Mouse (Mus musculus): Measurements from ENCODE around the gene Nos1ap.
A peak's percentile ranks its signal among the peaks of the same experiment; 100 is the strongest.

Nos1ap gene

DNA sequence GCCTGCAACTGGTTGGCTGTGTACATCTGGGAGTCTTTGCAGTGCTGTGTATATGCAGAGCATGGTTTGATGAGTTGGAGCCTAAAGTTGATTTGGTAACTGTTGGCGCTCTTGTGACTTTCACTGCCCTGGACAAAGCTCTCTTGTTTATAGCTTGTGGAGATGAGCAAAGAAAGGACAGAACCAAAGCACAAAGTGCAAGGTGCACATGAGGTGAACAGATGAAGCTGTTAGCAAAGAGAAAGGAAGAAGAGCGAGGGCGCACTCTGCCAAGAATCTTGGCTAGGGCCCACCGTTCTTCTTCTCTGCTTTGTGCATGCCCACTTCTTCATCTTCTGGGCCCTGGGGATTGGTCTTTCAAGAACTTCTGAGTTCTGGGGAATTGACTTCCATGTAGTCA is 245.8 kb downstream of the Nos1ap start:
- DNase-seq, result no peak

DNA sequence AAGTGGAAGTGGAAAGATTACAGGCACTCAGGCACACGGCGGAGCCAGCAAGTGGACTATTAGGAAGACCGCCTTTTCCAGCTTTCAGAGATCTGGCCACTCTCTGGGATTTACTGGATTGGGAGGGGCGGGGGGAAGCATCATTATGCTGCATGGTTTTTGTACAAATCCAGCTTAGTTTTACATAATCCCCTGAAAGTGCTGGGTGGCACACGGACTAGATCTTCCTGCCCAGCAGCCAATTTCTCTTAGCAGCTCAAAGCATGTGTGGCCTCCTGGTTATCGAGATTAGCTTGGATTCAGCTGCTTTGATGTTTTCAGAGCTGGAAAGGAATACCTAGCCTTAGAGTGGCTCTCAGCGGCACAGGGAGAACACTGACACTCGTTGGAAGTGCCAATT is 246.6 kb downstream of the Nos1ap start:
- DNase-seq, result no peak

DNA sequence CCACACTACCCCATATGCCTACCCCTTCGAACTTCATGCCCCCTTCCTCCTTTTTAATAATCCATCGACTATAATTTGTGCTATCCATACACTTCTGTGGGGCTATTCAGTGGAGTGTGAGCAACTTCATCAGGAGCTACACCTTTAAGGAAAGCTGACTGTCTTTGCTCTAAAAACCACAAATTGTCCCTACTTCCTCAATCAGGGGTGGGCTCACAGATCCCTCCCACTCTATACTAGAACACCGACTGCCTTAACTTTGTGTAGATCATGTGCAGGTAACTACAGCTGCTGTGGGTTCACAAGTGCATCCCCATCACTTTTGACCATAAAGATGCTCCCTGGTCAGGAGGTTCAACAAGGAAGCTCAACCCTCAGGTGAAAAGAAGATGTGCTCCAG is 249.7 kb downstream of the Nos1ap start:
- DNase-seq, result no peak

DNA sequence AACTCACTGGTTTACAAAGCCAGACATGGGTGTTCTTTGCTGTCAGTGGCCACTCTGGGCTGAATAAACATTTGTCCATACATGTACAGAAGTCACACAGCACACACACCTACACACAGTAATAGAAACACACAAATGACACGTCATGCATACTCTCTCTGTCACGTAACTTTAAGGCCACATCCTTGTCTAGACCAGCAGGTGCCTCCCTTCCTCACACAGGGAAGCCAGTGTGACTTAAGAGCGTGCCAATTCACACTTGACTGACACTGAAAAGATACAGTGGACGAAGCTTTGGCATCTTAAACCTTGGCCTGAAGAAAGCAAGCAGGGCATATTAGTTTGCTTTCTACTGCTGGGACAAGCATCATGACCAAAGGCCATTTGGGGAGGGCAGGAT is 256.9 kb downstream of the Nos1ap start:
- DNase-seq, result no peak

DNA sequence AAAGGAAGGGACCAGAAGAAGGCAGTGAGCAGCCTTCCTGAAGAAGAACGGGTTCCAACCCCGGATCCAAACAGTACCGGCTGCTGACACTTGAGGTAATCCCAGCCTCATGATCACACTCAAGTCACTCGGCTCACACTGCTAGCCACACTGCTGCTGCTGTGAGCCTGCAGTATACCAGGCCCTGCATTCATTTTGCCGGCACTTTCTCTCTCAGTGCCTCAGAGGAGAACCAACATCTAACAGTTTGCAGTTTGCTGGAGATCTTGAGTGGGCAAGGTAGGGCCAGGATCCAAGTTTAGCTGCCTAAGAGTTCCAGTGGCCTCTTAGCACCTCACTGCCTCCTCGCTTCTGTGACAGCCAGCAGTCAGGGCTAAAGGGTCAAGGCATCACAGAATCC is 257.7 kb downstream of the Nos1ap start:
- peak; percentile 19 for DNase-seq

DNA sequence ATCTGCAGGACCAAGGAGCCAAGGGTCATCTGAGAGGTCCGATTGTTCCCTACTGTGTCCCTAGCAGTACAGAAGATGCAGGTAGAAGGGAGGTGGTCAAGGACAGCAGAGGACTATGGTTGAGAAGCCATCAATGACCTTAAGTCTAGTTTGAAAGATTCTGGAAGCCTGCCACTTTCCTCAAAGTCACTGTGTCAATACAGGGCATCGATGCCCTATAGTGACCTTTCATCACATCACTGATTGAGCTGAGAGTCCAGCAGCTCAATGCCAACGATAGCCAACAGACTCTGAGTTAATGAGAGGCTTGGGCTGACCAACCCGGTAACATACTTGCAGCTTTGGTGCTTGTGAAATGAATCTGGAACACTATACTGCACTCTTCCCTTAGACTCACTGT is 264.4 kb downstream of the Nos1ap start:
- DNase-seq, result no peak

DNA sequence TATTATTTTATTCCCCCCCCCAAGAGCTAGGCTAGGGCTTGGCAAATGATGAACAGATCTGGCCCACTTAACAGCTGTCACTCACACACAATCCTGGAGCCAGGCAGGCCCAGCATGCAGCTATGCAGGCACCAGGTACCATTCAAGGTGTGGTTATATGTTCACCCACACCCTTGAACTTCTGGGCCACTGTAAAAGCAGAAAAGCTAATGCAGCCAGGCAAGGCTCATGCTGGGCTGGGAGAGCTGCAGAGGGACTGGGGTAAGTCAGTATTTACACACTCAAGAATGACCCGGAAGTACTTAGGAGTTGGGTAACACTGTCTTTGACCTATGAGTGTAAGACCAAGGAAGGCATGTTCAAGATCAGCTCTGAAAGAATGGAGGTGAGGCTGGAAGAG is 265.3 kb downstream of the Nos1ap start:
- no peak for DNase-seq

DNA sequence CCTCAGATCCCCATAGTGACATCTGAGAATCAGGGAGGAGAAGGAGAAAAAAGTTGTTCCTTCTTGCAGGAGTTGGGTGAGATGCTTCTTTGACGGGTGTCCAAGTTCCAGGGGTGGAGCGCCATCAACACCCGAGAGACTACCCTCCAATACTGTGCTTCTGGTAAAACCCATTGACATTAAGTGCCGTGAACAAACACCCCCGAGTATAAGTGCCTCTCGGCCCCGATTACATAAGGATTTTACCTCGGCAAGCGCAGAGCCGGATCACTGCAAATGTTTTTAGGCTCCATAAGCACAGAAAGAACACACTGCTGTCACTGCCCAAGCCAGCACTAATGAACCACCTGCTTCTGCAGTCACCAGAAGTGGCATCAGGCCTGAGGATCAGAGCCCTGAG is 266.7 kb downstream of the Nos1ap start:
- no peak for DNase-seq

DNA sequence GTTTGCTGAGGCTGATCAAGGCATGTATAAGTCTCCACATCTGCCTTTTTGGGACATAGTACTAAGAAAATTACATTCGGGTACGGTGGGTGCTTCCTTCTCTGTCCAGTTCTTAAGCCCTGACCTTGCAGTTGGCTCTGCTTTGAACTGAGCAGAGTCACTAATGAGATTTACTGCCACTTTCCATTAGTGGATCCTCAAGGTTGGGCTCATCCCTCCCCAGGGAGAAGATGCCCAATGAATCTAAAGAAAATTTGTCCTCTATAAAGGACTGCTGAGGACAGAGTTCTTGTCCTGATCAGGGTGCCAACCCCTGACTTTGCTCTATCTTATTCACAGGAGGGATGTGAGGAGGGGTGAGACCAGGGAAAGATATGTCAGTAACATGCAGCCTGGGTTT is 267.6 kb downstream of the Nos1ap start:
- DNase-seq, result no peak

DNA sequence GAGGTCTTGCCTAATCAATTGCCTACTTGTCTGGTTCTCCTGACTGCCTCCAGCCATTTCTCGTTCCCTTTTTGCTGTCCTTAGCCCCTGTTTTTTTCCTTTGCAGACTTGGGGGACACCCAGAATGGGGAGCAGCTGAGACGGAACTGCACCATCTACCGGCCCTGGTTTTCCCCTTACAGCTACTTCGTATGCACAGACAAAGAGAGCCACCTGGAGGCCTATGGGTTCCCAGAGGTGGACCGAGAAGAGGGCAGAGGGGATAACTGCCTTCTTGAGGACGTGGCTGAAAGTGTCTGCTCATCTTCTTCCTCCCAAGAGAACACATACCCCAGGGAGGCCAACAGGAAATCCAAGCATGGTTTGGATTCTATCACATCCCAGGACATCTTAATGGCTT is 278.2 kb downstream of the Nos1ap start:
- no peak for DNase-seq

DNA sequence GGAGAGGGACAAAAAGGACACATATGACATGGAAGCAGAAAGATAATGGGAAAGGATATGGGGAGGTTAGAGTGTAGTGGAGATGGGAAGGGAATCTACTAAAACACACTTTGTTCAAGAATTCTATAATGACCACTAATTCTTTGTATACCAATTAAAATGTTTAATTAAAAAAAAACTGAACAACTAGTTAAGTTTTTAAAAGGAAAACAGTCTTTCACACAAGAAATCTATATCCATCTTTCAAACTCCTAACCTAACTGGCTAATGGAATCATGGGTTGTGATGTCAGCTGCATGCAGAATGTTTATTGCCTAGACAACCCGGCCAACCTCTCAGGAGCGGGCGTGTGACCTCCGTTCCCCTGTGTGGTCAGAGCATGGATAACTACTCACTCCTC is 281.2 kb downstream of the Nos1ap start, which contains the start of gene Spata46:
Gene Spata46 (plus strand): TSS at position 301 of the 400 bp plus-strand sequence.
- DNase-seq, result no peak

DNA sequence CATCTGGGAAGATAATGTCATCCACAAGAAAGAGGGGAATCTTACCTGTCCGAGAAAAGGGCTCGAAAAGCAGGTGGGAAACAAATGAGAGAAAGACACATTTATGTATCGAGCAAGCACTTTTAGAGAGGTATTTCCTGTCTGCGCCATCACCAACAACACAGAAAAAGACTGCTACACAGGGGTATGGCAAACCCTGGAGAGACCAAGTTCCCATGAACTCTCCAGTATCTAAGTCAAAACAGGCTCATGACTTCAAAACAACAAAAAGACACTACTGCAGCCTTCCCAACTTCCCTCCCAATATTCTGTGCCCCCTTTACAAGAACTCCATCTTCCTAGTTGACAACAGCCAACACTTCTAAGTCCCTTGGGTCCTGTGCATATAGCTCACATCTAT is 283.4 kb downstream of the Nos1ap start, which contains the start of gene Gm7694:
Gene Gm7694 (minus strand): TSS at position 101 of the 400 bp plus-strand sequence.
- no peak for DNase-seq

DNA sequence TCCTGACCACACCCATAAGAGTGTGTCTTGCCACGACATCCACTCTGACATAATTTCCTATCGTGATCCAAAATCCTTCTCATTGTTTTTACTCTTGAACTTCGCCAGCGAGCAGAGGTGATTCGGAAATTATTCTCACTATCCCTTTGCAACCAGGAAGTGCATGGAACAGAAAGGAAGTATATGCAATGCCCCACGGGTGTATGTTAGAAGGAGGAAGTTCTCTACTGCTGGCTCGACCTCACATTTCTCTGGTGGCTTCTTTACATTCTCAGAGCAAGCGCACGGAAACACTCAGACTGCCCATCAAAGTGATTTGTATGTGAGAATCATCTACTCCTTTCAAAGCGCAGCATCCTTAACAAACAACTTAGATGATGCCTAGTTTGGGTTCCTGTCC is 284.7 kb downstream of the Nos1ap start:
- DNase-seq, result no peak

DNA sequence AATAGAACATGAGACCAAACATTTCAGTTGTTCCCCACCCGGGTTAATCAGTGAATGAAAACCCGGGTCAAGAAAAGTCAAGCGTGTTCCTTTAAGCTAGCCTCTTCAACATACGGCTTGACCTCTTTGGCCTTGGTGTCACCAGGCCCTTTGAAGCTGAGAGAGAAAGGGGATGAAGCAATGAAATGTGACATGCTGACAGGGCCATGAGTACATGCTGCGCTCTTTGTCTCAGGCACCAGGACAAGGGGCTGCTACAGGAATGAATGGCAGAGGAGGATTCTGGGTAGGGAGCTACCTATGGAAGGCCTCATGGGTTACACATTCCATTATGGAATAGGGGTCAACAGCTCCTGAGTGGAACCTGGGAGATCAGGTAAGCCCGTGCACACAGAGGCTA is 286.6 kb downstream of the Nos1ap start:
- no peak for DNase-seq

DNA sequence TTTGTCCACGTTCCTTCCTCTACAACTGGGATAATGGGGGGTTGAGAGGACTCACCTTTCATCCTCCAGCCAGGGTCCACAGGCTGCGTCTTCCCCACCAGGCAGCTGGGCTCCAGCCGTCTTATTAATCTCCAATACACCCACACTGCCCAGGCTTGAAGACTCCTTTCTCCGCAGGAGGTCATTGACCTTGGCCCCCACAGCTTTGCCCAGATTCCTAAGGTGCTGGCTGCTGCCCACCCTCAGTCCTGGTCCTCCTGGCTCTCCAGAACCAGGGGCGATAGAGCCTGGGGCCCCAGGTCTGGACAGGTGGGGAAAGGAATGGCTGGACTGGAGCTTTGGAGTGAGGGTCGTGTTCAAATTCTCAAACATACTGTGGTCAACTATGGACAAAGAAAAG is 287.2 kb downstream of the Nos1ap start:
- DNase-seq, result no peak

DNA sequence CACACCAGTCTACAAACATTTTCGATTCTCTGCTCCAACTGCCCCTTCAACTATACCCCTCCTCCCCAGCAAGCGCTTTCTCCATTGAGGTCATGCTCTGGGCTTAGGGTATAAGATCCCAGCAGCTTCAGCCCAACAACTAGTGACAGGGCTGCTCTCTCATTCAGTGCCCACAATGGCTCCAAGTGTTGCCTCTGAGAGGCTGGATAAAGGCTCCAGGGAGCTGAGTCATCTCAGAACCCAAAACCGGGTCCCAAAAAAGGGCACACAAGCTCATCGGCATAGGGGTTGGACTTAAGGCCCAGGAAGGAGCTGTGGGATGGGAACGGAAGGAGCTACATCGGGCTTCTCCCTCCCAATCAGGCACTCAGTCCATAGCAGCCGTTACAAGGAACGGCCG is 288.0 kb downstream of the Nos1ap start:
- DNase-seq, result no peak

DNA sequence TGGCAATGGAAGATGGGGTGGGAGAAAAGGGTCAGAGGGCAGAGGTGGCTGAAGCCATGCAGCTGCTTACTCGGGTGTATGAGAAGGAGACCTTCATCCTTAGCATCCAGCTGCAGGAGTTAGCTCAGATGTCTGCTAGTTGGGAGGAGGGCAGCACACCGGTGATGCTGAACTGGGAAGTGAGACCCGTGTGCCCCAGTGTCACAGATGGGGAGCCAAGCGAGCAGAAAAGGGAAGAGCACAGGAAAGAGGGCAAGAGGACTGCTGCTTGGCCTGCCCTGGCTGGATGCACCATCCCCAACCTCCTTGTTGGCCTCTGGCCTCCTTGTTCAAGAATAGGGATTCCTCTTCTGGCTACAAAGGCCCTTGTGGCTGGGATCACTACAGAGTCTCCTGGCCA is 290.2 kb downstream of the Nos1ap start:
- no peak for DNase-seq

DNA sequence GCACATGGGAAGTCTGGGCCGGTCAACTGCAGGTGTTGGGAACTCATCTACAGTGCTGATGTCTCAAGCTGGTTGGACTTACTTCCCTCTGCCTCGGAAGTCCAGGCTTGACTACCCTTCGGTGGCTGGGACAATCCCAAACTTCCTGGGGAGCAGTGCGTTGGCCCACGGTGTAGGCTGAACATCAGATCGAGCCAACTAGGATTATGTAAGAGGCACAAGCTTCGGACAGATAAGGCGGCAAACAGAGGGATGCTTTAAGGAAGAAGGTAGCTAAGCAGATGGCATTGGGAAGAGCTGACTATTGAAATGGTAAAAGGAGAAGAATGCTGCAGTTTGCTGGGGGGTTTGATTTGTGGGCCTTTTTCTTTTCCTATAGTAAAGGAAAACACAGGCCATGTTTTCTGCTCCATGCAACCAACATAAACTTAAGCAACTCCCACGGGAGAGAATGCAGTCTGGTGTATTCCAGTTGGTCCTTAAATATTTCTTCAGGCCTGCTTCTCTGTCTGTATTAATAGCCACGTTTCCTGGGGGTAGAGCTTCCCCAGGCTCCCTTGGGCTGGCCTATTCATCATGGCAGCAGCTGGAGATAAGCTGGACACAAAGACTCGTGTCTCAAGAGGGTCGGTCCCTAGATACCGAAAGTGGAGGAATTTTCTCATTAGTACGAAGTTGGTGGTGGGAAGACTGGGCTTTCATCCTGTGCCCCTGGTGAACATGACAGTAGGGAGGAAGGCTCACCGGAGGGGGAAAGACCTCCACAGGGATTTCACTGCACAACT is 294.7 kb downstream of the Nos1ap start:
- DNase-seq, result peak; percentile 54

DNA sequence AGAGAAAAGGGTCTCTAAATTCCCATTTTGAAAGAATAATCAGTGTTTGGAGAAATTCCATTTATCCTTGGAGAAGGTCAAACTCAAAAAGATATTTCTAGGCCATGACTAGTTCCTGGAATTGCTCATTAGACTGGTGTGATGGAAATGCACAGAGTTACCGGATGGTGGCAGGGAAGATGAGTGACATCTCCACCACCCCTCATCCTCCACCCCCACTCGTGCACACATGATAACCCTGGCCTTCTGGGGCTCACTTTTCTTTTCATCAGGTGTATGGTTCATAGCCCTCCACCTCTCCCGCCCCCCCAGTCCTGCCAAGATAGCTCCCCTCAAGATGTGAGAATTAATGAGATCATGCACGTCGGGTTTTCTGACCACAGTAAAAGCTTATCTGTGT is 296.4 kb downstream of the Nos1ap start:
- no peak for DNase-seq

DNA sequence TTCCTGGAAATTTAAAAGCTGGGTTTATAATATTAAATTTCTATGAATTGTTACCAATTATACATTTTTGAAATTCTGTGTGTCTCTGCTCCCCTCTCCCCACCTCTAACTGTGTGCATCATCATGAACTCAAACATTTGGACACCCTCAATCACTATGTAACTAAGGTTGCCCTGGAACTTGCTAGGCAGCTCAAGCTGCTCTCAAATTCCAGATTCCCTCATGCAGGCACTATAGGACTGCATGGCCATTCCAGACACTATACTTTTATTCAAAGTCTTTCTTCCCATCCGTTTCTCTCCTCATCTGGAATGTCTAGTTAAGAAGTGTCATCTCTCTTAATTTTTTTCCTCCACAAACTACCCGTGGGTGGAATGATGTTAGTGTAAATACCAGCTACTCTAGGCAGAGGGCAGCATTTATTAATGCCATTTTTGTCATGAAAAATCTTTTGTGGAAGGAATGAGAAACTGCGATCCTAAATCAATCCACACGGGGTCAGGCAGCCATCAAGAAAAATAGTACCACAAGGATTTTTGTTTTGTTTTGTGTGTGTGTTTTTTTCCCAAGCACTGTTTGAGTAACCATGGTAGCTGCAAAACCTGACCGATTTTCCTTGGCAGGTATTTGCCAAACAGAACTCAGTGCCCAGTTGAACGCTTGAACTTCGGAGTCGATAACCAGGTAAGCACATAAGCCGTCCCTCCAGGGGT is 297.3 kb downstream of the Nos1ap start:
- peak; percentile 65 for DNase-seq

DNA sequence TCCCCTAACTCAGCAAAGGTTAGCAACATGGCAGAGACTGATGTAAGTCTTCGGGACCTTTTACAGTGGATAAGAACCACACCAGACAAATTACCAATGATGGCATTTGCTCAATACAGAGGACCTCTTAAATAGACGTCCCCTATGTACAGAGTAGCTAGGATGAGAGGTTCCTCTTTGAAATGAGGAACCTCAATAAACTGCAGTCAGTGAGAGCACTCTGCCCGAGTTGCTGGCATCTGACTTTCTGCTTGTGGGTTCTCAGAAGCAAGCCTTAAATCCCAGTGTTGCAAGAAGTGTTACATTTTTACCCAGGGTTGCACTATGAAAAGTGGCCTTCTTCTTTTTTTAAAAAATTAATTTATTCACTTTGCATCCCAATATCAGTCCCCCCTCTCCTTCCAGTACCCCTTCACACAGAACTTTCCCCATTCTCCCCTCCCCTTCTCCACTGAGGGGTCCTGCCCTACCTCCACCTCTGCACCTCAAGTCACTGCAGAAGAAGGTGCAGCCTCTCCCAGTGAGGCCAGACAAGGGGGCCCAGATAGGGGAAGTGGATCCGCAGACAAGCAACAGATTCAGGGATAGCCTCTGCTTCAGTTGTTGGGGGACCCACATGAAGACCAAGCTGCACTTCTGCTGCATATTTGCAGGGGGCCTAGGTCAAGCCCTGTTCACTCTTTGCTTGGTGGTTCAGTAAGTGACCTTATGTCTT is 307.1 kb downstream of the Nos1ap start:
- no peak for DNase-seq

DNA sequence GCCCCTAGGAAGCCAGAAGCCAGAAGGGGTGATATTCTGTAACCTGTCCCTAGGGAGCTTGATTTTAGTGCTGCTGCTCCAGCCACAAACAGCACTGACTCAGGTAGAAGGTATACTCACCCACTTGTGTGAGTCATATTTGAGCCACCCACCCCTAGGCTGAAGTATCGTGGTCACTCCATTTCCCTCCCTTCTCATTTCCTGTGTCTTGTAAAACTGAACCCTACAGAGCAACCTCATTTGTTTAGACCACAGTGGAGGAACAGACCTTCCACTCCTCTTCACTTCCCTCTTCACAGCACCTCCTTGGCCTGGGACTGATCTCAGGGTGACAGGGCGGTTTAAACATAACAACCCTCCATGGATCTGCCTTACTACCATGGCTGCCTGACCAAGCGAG is 312.6 kb downstream of the Nos1ap start, which contains the start of gene Sh2d1b1:
Gene Sh2d1b1 (plus strand): TSS at position 305 of the 400 bp plus-strand sequence.
- DNase-seq, result no peak

DNA sequence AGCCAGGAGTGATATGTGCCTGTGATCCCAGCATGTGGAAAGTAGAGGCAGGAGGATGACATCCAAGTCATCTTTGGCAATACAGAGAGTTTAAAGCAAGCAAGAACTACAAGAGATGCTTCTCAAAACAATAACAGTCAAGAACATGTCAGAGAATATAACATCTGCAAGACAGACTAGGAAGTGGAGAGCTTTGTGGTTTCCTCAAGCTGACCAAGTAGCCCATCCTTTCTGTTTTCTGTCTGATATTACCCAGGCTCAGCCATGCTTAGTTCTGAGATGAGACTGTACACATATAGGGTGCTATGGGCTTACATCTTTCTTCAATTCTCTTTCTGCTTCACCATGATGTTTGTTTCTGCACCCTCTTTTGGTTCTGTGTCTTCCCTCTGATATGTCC is 316.4 kb downstream of the Nos1ap start:
- no peak for DNase-seq

DNA sequence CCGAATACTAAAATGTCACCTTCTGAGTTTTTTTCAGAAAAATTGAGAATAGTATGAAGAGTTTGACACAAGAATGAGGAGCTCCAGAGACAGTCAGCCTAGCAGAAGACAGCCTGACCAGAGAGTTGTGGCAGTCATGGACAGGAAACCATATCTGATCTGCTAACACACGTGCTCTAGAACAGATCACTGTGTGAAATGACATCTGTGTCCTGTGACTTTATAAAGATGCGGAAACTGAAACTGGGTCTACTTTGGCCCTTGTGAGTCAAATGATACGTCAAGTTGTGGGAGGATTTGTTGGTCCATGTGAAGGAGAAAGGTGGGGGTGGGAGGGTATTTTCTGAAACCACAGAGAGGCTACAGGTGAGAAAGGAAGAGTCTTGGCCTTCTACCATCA is 319.0 kb downstream of the Nos1ap start:
- DNase-seq, result no peak
